Mouse (Mus musculus): ENCODE data around the gene Nmrk2.

Gene Nmrk2

GRCm38 (mm10) chr10:81216260-81216659 is 14.4 kb upstream of the Nmrk2 start:
- no peak for DNase-seq

- DNase-seq = no peak
Observed at GRCm38 (mm10) chr10:81210154-81210553, 8.3 kb upstream of the Nmrk2 start.

GRCm38 (mm10) chr10:81204137-81204536 is 2.3 kb upstream of the Nmrk2 start:
- no peak for DNase-seq

DNA sequence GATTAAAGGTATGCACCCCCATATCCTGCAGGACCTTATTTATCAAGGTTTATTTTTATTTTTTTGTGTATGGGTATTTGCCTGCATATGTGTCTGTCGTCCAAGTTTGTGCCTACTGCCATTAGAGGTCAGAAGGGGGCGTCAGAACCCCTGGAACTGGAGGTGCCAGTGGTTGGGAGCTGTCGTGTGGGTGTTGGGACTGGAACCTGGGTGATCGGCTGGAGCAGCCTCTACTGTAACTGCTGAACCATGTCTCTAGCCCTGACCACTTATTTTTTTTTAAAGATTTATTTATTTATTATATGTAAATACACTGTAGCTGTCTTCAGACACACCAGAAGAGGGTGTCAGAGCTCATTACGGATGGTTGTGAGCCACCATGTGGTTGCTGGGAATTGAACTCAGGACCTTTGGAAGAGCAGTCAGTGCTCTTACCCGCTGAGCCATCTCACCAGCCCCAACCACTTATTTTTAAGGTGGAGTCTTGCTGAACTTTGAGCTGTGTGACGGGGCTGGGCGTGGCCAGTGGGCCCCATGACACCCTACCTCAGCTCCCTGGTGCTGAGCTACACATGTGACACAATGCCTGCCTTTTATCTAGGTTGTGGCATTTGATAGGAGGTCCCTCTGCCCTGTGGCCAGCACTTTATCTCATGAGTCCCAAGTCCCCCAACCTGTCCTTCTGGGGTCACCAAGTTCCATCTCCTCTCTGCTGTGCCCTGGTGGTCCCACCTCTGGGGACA is 1.3 kb upstream of the Nmrk2 start:
- no peak for DNase-seq

DNA sequence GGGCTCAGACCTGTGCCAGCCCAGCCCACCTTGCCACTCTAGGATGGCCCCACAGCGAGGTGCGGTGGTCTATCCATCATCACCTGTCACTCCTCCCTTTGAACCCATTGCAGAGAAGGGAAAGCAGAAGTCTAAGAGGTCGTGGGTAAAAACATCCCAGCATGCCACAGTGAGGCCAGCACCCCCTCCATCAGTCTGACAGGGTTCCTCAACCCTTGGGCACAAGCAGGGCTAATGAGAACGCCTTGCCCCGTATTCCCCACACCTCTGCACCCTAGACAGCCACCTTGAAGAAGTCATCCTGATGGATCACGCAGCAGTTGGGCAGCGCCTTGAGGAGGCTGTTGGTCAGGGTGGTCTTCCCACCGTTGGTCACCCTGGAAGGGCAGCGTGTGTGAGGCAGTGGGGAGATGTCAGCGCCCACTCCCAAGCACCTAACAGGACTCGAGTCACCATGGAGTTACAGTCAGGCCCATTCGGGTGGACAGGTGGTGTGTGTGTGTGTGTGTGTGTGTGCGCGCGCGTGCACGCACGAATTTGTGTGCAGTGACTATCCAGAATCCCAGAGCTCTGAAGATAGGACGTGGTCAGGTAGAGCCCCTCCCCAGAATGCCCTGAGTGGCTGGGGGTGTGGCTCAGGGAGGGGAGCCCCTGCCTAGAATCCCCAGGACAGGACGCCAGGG is 1.1 kb downstream of the Nmrk2 start:
- DNase-seq = no peak

DNA sequence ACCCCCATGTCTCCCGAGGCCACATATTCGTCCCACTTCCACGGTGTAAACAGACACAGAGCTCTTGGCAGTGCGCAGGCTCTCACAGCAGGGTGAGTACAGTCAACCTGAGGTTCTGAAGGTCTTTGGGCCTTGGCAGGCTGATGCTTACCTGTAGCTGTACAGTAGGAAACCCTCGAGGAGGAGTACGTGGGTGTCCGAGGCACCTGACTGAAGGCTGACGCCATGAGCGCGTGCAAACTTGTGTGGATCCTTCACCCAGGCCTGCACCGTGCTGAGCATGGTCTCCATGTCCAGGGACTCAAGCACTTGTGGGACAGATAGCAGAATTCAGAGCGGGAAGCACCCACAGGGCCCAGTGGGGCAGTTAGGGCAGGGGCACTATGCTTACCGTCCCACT is 1.7 kb downstream of the Nmrk2 start:
- DNase-seq = no peak

DNA sequence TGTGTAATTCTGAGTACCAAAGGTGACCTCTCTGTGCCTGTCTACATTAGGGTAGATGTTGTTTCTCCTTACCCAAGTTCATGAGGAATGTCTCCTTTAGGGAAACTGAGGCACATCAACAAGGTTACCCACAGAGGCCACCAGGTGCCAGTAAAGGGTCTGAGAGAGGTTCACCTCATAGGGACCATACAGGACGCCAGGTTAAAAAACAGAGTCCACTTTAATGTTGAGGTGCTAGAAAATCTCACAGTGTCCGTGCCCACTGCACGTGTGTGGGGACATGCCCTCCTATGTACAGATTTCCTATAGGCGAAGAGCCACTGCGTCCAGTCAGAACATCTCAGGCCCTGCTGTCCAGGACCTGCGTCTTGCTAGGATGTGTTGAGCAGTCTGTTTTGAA is 2.9 kb downstream of the Nmrk2 start:
- DNase-seq = no peak

- no peak for DNase-seq
Observed at GRCm38 (mm10) chr10:81198230-81198629, 3.6 kb downstream of the Nmrk2 start.

DNA sequence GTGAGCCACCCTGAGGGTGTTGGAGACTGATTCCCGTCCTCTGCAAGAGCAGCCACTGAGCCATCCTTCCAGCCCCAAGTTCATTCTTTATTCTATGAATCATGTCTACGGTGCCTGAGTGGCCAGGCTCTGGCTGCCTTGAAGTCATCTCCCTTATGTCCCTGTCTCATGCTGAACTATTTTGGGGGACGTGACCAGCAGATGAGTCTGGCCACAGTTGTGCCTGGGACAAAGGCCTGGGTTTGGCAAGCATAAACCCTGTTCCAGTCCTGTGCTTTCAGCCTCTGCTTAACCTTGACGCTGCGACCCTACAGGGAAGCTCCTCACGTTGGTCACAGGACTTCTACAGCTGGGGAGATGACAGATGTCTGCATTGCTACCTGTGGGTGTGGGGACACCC is 4.5 kb downstream of the Nmrk2 start:
- DNase-seq = no peak

DNA sequence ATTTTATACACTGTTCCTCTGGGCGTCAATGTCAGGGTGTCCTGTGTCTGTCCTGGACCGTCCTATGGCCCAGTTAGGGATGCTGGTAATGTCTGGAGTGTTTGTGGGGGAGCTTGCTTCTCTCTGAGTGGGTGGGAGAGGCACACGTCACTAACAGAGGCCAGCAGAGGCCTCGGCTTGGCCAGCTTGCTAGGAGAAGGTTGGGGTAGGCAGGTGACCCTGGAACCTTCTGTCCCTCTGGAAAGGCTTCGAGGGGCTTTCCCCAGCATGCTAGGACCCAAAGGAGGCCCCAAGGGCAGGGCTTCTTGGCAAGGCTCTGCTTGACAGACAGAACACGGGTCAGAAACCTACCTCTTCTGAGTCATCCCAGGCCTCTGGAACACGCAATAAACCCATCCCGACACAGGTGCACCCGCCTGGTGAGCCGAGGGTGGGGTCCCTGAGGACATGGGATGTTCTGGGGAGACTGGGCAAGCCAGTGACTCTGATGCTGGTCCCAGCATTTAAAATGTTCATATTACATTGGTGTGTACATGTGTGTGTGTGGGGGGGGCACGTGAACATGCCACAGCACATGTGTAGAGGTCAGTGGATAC is 5.3 kb downstream of the Nmrk2 start:
- DNase-seq = no peak

DNA sequence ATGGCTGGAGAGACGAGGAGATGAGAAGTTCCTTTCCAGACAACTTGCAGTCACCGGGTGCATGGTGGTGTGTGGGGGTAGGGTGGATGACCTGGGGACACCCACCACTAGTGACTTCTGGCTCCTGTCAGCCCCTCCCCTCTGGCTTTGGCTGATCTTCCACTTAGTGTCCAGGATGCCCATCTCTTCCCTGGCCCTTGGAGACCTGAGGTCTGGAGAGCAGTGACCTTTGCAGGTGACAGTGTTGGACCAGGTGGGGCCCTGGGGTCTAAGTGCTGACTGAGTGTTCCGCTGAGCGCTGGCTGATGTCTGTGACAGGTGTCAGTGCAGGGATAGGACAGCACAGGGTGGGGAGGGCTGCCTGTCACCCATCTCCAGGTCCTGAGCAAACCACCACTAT is 6.6 kb downstream of the Nmrk2 start:
- DNase-seq = no peak

DNA sequence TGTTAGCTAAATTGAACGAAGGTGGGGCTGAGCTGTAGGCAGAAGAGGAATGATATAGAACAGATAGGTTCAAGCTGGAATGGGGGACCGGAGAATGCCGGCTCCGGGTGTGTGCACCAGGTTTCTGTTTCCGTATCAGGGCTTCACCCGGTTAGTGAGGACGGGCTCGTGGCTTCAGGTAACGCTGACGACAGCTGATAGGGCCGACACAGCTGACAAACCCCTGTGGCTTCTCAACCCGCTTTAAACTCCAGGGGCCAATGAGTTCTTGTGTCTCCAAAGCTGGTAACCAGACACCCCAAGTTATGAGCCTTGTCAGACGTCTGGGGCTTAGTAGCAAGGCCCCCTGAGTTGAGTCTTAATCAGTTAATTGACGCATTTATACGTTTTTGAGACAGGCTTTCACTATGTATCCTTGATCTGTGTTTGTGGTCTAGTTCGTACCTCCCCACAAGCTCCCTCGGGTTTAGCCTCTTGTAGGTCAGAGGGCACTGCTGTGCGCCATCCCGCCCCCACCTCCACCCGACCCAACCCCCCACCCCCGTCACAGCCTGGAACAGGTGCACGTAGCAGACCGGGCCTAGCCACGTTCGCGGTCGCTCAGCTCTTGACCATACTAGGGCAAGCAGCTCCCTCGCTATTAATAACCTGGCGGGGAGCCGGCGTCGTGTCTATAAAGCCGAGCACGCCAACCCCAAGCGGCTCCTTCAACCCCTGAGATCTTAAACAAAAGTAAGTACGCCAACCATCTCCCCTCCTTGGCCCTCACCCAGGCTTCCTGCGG is 7.7 kb downstream of the Nmrk2 start:
- peak; percentile 68 for DNase-seq

DNA sequence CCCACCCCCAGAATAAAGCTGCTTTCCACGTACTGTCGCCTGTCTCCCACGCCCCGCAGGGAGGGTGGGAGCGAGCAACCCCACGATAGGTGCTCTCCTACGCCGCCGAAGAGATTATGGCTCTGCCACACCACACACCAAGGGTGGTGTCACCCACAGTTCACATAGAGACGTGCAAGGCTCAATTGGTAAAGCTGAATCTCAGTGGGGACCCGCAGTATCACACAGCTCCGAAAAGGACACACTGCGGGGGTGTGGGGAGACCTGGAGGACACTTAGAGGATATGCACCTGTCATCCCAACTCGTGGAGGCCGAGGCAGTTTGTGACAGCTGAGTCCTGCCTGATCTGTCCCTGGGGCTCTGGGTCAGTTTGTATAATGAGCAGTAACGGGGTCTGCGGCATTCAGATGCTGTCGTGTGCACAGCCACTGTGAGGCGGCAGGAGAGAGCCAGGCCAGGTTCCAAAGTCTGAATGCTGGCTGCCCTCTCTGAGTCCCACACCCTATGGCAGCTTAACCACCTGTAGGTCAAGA is 8.8 kb downstream of the Nmrk2 start:
- peak; percentile 76 for DNase-seq

GRCm38 (mm10) chr10:81192270-81192967 is 9.4 kb downstream of the Nmrk2 start:
- DNase-seq = peak; percentile 91

DNA sequence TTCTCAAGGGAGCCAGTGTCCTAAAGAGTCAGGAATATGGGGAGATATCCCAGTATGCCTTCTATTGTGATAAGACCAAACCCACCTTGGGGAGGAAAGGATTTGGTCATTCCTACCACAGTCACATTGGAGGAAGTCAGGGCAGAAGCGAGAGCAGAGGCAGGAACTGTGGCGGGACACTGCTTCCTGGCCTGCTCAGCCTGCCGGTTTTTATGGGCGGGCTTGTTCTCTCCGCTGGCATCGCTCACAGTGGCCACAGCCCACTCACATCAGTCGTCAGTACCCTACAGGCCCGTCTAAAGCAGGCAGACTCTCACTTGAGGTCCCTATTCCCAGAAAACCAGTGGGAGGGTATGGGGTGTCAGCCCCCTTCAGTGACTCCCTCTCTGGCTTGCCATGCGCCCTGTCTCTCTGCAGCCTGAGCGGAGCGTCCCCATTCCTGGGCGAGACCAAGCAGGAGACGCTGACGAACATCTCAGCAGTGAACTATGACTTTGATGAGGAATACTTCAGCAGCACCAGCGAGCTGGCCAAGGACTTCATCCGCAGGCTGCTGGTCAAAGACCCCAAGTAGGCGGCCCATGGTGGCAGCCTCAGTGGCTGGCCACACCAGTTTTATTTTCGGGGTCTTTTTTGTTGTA is 10.4 kb downstream of the Nmrk2 start:
- no peak for DNase-seq

DNA sequence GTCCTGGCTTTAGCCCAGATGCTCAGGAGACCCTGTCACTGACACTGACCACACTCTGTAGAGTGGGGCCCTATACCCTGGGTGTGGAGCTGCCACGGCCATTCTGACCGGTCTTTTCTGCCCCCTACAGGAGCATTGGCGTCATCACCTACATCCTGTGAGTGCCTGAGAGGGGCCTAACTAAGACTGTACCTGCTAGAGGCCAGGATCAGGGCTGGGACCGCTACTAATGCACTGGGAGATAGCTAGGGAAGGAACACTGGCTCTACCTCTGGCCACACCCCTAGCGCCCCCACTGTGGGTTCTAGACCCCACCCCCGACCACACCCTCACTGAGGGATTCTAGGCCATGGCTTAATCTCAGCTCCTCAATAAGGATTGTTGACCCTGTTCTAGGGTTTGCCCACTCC is 10.9 kb downstream of the Nmrk2 start:
- DNase-seq = peak; percentile 60

- DNase-seq = peak; percentile 62
Observed at GRCm38 (mm10) chr10:81190236-81190911, 11.5 kb downstream of the Nmrk2 start.

DNA sequence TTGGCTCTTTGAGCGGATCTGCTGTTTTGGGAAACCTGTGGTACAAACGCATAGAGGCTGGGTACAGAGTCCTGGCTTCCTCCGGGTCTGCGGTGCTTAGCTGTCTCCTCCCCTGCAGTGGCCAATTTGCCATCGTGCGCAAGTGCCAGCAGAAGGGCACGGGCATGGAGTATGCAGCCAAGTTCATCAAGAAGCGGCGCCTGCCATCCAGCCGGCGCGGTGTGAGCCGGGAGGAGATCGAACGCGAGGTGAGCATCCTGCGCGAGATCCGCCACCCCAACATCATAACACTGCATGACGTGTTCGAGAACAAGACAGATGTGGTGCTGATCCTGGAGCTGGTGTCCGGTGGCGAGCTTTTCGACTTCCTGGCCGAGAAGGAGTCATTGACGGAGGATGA is 12.0 kb downstream of the Nmrk2 start:
- DNase-seq = no peak

DNA sequence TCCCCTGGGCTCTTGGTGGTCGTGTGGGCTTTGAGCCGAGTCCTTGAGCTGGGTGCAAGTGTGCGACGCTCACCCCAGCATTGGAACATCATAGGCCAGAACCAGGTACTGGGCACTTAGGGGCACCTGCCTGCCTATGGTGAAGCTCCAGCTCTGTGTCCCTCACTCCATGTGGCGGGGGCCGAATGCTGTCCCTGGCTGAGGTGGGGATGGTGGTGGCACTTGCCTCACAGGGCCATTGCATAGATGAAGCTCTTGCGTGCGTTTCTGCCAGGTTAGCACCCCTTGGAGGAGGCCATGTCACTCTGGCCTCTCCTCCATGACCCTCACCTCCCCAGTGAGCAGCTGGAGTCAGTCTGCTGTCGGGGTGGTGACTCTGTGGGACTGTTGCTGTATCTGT is 14.7 kb downstream of the Nmrk2 start:
- DNase-seq = no peak

GRCm38 (mm10) chr10:81184765-81185164 is 17.1 kb downstream of the Nmrk2 start:
- DNase-seq = no peak

DNA sequence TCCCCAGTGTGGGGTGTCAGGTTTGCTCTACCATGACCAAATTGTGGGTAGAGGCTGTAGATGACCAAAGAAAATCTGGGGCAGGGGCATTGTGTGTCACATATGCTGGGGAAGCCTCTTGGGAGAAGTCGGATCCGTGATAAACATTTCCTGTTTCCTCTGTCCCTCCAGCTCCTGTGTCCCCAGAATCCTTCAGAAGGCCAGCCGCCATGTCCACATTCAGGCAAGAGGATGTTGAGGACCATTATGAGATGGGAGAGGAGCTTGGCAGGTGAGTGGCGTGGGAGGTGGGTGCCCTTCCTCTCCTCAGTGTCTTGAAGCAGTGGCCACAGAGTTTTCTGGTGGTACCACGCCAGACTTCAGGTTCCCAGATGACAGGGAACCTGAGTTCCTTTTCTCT is 18.0 kb downstream of the Nmrk2 start, which contains the start of gene 4930442H23Rik:
TSS of gene 4930442H23Rik (minus strand) at position 45 of the 400 bp plus-strand sequence.
- DNase-seq = no peak
